Mouse (Mus musculus): Measurements from ENCODE around the gene Scnn1g. TPM values are rescaled to one million over a fixed set of nuclear protein-coding genes. Genes with fewer than 3 reads are reported as not detected.

Scnn1g gene
- total RNA-seq, 2 experiments from 2014 or later = 0.11 to 0.13 TPM

DNA sequence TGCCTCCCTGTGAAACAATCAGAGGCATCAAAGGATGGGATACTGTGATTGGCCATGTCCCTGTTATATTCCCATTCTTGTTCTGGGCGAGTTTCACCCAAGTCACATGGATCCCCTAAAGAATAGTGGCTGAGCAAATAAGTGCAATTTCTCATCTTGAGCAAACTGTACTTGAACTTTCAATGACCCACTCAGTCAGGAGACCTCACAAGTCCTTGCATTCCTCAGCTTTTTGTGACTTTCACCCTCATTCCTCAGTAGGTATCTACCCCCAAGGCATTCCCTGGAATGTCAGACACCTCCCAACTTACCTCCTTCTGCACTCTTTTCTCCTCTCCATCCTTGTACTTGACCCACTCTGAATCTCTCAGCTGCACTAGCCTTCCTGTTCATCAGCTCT lies 44.3 kb downstream of the Scnn1g start:
- no peak for DNase-seq (ENCODE audit: low spot score in 2 of 2)

GRCm38 (mm10) chr7:121778980-121779379 lies 44.7 kb downstream of the Scnn1g start:
- DNase-seq (ENCODE audit: low spot score in 2 of 2) = no peak

GRCm38 (mm10) chr7:121779409-121779808 lies 45.1 kb downstream of the Scnn1g start:
- no peak for DNase-seq (ENCODE audit: low spot score in 2 of 2)

- DNase-seq (ENCODE audit: low spot score in 2 of 2) = no peak
These were observed 48.1 kb downstream of the Scnn1g start for GRCm38 (mm10) chr7:121782188-121782909.

DNA sequence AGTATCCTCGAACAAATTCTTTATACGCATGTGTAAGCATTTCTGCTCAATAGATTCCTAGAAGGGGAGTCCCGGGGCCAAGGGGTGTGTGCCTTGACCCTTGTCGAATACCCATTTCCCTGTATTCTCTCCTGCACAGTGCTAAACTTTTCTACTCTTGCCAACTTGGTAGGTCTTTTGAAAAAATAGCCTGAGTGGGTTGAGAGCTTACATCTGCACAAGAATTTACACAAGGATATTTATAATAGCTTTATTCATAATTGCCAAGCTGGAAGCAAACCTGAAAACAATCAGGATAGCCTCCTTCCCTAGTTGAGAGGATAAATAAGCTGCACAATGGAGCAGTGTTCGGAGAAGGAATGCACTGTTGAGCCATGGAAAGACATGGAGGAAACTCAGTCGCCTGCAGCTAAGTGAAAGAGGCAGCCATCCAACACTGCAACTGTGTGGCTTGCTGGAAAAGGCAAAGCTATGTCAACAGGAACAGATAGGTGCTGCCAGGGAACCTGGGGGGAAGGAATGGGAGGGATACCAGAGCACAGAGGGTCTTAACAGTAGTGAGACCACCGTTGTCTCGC lies 51.5 kb downstream of the Scnn1g start:
- DNase-seq (ENCODE audit: low spot score in 2 of 2) = no peak

DNA sequence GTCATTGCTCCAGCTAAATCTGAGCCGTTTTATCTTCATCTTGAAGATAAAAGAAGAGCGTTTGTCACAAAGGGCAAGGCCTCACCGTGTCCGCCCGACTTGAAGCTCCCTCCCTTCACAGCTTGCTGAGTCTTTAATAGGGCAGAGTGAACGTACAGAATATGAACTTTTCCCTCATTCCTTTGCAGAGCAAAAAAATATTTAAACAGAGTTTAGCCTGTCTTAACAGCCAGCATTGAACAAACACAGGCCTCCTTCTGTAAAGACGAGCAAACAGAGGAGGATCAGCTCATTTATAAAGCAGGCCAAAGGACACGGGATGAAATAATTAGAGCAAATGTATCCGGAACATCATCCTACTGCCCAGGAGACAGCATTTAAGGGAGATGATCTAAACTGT lies 63.5 kb downstream of the Scnn1g start:
- DNase-seq (ENCODE audit: low spot score in 2 of 2) = no peak

GRCm38 (mm10) chr7:121802471-121802870 lies 68.2 kb downstream of the Scnn1g start:
- DNase-seq (ENCODE audit: low spot score in 2 of 2) = no peak

GRCm38 (mm10) chr7:121803011-121803410 lies 68.7 kb downstream of the Scnn1g start:
- no peak for DNase-seq (ENCODE audit: low spot score in 2 of 2)

GRCm38 (mm10) chr7:121805811-121806496 lies 71.7 kb downstream of the Scnn1g start:
- peak; percentile 23 to 33 for DNase-seq (ENCODE audit: low spot score in 2 of 2)

GRCm38 (mm10) chr7:121807726-121808580 lies 73.7 kb downstream of the Scnn1g start:
- no peak for DNase-seq (ENCODE audit: low spot score in 2 of 2)

Other genes starting within 250 kb of the Scnn1g start
- gene Usp31, start 27.2 kb upstream of the Scnn1g start, total RNA-seq (2021) = 10 to 100 TPM; 40.3 to 40.9 TPM
- not detected for gene Scnn1b, start 130.6 kb downstream of the Scnn1g start, total RNA-seq (2021)
- 10 to 100 TPM; 33.7 to 34.6 TPM for gene Cog7, start 247.2 kb downstream of the Scnn1g start, total RNA-seq (2021)

All from layer of hippocampus, postnatal 10 days (tissue).